Mouse (Mus musculus) Patski (cell line): Measurements from ENCODE around the gene Il20rb. TPM values are rescaled to one million over a fixed set of nuclear protein-coding genes. Genes with fewer than 3 reads are reported as not detected.

ENCODE experiments used
- ATAC-seq: fragments of 100-300 bp; one replicate; pipeline ENCODE4 v1.8.0; 2021
- CTCF ChIA-PET: fragments of 350-600 bp; sonication (Branson Sonifier 250); formaldehyde crosslinking; loops from one replicate; lab custom pipeline; 2022; ENCODE audit warnings: inconsistent platforms; lab: Charles Lee
- POLR2A ChIA-PET: fragments of 350-600 bp; sonication (Branson Sonifier 250); formaldehyde crosslinking; loops from one replicate; lab custom pipeline; 2022; ENCODE audit warnings: antibody characterized with exemption, inconsistent platforms; lab: Charles Lee
- DNase-seq: peaks from one replicate; pipeline ENCODE4 v3.0.0-alpha.2; 2011; ENCODE audit warnings: low read depth, low spot score
- H3K27me3 ChIP-seq: fragments of 371-371 bp; one replicate; pipeline ENCODE4 v1.5.1; 2021
- CTCF ChIP-seq: fragments of 100-300 bp; IDR thresholded peaks from one replicate; pipeline ENCODE4 v1.5.1; 2021
- in situ Hi-C: fragments of 300-500 bp; cut with MboI; formaldehyde crosslinking; loops from 3 replicates; pipeline ENCODE4 v1.11.1; 2018; ENCODE audit warnings: low pct_unique_long_range_greater_than_20kb, mixed read lengths
- polyA plus RNA-seq: library from polyadenylated mRNA; unstranded; gene quantifications from one replicate; pipeline ENCODE4 v1.2.3, GENCODE M21; 2021

Il20rb gene
- polyA plus RNA-seq: 0.59 TPM

DNA sequence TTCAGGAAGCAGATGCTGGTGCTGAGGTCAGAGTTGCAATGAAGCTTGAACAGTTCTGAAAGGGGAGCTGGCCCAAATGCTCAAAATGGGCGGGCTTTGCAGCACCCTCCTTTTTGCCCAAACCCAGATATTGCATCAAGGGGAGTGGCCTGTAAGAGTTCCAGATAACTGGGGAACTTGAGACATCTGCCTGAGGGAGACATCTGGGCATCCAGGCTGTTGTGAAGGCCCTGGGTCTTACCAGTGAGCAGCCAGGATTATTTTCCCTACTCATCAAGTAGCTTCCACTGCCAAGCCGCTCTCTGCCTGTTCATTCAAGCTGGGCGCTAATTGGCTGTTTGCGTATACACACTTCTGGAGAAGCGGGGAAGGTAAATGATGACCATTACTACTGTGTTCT, at the start of gene Il20rb:
Gene Il20rb (minus strand): TSS at position 358 of the 400 bp plus-strand sequence.
- in situ Hi-C loops: no loop called here
- DNase-seq (no peak), ATAC-seq (no peak)
- CTCF ChIA-PET: interaction anchor here (1.3 kb wide), 1 partner anchor 20 kb away, joined by 3 read pairs; no protein-coding TSS in a partner anchor
- TF ChIP-seq CTCF: no peak
- no peaks in the 10 kb centered on the region for H3K27me3 ChIP-seq
- POLR2A ChIA-PET: no interaction called here

DNA sequence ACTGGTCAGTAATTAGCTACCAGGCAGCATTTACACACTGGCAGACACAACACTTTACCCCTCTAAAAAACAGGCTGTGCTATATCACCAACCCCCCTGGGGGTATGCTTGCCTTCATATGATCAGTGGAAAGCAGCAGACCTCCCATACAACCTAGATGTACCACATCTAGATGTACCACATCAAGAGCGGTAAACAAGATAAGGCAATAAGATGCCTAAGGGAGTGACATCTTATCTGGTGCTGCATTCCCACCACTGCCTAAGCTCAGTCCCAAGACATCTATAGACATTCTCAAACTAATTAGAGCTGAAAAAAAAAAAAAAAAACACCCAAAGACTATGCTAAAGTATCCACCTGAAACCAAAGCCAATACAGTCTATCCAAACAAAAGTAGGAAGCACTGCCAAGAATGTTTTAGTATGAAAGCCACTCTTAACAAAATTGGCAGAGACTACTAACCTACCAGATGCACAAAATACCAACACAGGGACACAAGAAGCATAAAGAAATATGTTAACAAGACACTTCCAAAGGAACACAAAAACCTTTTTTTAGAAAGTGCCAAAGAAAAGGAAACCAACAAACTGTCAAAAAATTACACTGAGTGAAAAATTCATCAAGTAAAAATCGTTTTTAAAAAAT, 49.2 kb upstream of the Il20rb start:
- in situ Hi-C loops: no loop called here
- ChIA-PET CTCF (interaction anchor here (0.7 to 1.8 kb wide), 7 partner anchors 9 to 104 kb away, joined by 3 to 5 read pairs (median 3); no protein-coding TSS in a partner anchor), POLR2A (interaction anchor here (0.7 to 1.1 kb wide), 2 partner anchors 107 to 379 kb away, joined by 3 read pairs; no protein-coding TSS in a partner anchor)
- DNase-seq (no peak), ATAC-seq (no peak)
- no peaks in the 10 kb centered on the region for H3K27me3 ChIP-seq
- no peak for TF ChIP-seq CTCF

DNA sequence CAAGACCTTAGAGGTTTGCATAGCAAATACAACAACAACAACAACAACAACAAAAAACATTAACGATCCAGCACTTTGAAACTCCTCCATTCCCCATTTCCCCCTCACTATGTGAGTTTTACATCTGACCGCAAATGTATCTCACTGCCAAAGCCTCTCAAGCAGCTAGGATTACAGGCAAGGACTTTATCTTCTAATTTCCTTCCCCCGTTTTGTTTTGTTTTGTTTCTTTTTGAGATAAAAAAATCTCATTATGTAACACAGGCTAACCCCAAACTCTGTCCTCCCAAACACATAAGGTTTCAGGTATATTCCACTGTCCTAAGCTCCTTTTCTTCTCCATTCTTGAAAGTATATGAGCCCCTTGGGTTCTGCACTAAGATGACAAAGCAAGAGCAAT, 48.1 kb upstream of the Il20rb start:
- ChIA-PET CTCF (interaction anchor here (1.1 to 1.6 kb wide), 2 partner anchors 10 to 14 kb away, joined by 3 to 5 read pairs; no protein-coding TSS in a partner anchor), POLR2A (no interaction called here)
- no peaks in the 10 kb centered on the region for H3K27me3 ChIP-seq
- DNase-seq (no peak), ATAC-seq (no peak)
- in situ Hi-C loops: no loop called here
- TF ChIP-seq CTCF: no peak

DNA sequence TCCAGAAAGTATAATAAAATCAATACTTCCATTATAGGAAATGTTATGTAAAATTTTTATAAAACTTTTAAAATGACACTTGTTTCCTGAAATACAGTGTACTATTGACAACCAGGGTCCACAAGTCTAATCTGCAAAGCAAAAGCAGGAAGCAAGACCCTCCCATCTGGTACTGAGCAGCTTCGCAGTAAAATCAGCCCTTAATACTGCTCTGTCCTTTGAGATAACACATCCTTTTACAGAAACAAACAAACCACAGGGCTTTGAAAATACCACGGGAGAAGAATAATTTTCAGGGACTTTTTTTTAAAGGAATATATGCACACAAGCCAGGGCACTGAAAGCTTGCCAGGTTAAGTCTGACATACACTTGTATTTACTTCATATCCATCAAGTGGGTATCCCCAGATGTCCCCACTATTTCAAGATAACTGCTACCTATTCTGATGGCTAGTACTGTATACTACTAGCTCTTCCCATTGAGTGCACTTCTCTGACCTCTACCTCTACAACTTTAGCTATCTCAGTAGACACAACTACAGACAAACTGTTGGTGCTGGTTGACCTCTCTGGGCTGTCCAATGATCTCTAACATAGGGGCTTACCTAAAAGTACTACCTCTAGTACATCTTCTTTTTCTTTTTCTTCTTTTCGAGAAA, 46.4 kb upstream of the Il20rb start:
- TF ChIP-seq CTCF: no peak
- no peaks in the 10 kb centered on the region for H3K27me3 ChIP-seq
- DNase-seq (no peak), ATAC-seq (no peak)
- in situ Hi-C loops: no loop called here
- POLR2A ChIA-PET: no interaction called here
- CTCF ChIA-PET: interaction anchor here (0.8 to 1.2 kb wide), 2 partner anchors 12 to 110 kb away, joined by 3 to 5 read pairs; no protein-coding TSS in a partner anchor

DNA sequence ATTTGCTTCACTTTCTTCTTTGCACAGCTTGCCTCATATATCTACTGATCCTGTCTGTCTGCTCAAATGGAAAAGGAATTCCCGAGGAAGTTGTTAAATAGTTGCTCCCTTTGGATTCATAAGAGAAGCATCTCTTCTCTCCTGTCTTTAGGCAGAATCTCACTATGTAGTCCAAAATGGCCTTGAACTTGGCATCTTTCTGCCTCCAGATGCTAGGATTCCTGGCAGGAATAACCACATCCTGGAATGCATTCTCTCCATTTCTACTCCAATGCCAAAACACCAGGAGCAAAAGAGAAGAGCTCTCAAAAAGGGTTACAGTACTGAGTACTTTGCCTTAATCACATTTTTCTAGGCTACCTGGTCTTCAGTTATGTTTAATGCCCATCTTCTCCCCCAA, 44.7 kb upstream of the Il20rb start:
- ChIA-PET CTCF (interaction anchor here (1.1 to 1.4 kb wide), 2 partner anchors 11 to 112 kb away, joined by 3 read pairs; no protein-coding TSS in a partner anchor), POLR2A (no interaction called here)
- no peaks in the 10 kb centered on the region for H3K27me3 ChIP-seq
- ATAC-seq (no peak), DNase-seq (no peak)
- TF ChIP-seq CTCF: no peak
- in situ Hi-C loops: no loop called here

DNA sequence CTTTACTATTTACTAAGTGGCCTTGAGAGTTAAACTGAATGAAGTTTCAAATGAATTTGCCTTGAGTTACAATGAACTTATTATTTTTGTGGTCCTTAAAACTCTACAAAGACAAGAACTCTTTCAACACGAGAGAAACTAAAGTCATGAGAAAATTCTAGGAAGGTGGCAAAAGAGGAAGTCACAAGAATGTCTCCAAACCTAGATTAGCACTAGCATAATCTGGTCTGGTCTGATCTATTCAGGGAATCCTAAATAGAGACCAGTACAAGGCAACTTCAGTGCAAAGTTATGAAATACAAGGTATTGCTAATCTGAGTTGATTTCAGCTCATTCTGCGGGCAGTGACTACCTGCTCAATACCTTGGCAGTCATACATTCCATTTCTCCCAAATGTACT, 38.6 kb upstream of the Il20rb start:
- no peaks in the 10 kb centered on the region for H3K27me3 ChIP-seq
- POLR2A ChIA-PET: no interaction called here
- DNase-seq (no peak), ATAC-seq (no peak)
- CTCF ChIA-PET: interaction anchor here (1.3 kb wide), 1 partner anchor 117 kb away, joined by 3 read pairs; no protein-coding TSS in a partner anchor
- TF ChIP-seq CTCF: no peak
- in situ Hi-C loops: loop anchor here (10.0 kb wide), 1 partner anchor 390 kb away; no protein-coding TSS in a partner anchor

DNA sequence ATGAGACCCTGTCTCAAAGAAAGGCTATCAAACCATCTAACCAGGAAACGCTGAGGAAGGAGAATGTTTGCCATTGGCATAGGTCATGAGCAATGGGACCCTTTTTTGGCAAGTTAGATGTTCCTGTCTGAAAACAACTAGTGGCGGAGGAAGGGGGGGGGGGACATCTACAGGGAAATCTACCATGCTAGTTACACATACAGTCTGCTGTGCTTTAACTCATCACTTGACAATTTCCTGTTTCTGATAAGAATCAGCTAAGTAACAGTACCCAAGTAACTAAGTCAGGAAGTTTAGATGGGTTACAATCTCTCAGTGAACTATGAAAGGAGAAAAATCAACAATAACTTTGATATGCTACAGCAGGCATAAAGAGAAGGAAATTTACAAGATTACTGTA, 35.4 kb upstream of the Il20rb start:
- DNase-seq: no peak
- no peak for TF ChIP-seq CTCF
- in situ Hi-C loops: loop anchor here (10.0 kb wide), 1 partner anchor 393 kb away; no protein-coding TSS in a partner anchor
- no peaks in the 10 kb centered on the region for H3K27me3 ChIP-seq
- POLR2A ChIA-PET: no interaction called here
- ATAC-seq: no peak
- CTCF ChIA-PET: no interaction called here

DNA sequence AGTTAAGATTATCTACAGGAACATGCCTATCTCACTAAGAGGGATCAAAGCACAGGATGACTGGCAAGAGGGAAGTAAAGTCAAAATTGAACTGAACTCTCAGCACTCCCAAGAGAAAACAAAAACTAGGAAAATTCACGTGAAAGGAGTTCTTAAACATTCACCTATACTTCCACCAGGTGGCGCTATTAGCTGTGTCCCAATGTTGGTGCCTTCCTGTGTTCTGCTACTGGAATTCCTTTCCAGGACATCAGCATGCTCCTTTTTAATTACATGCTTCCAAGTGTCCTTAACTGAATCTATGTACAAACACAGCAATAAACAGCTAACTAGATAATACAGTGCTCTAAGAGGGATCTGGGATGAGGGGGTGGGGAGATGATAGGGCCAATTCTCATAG, 34.0 kb upstream of the Il20rb start:
- TF ChIP-seq CTCF: peak; percentile 78
- ChIA-PET CTCF (interaction anchor here (0.7 to 1.8 kb wide), 13 partner anchors 10 to 430 kb away, joined by 3 to 18 read pairs (median 4); partner anchors contain the start of gene Nck1), POLR2A (interaction anchor here (0.7 to 1.1 kb wide), 3 partner anchors 23 to 122 kb away, joined by 3 to 6 read pairs (median 3); no protein-coding TSS in a partner anchor)
- DNase-seq: no peak
- no peak for ATAC-seq
- in situ Hi-C loops: loop anchor here (10.0 kb wide), 1 partner anchor 394 kb away; no protein-coding TSS in a partner anchor
- no peaks in the 10 kb centered on the region for H3K27me3 ChIP-seq

DNA sequence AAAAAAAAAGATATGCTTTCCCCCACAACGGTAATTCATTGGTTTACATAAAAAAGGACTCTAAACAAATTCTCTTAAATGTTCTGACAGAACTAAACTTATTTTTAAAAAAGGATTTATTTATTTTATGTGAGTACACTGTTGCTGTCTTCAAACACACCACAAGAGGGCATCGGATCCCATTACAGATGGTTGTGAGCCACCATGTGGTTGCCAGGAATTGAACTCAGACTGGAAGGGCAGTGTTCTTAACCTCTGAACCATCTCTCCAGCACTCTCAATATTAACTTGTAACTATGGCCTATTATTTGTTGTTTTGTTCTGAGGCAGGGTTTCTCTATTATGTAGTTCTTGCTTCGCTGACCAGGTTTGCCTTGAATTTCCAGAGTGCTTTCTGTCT, 33.4 kb upstream of the Il20rb start:
- in situ Hi-C loops: loop anchor here (10.0 kb wide), 1 partner anchor 395 kb away; no protein-coding TSS in a partner anchor
- H3K27me3 ChIP-seq: no peaks in the 10 kb centered on the region
- peak; percentile 62 for TF ChIP-seq CTCF
- ATAC-seq (no peak), DNase-seq (no peak)
- POLR2A ChIA-PET: interaction anchor here (0.7 kb wide), 1 partner anchor 51 kb away, joined by 3 read pairs; no protein-coding TSS in a partner anchor
- CTCF ChIA-PET: interaction anchor here (1.0 to 1.8 kb wide), 7 partner anchors 9 to 430 kb away, joined by 3 to 18 read pairs (median 6); partner anchors contain the start of gene Nck1

DNA sequence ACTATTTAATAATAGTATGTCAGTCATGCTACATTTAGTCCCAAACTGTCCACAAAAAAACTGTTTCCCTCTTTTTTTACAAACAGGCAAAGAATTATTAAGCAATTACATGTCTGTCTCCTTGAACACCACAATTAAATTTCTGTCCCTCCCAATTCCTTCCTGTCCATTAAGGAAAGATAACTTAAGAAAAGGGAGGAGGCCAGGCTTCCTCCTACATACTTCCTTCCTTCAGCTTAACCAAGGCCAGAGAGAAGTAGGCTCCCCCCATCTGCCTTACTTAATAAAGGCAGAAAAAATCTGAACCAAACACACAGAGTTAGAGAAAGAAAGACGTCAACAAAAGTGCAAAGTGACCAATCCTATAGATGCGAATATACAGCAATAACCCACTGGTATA, 21.0 kb upstream of the Il20rb start:
- ChIA-PET CTCF (interaction anchor here (1.1 to 2.6 kb wide), 3 partner anchors 13 to 136 kb away, joined by 3 to 6 read pairs (median 5); no protein-coding TSS in a partner anchor), POLR2A (no interaction called here)
- no peak for DNase-seq
- no peak for TF ChIP-seq CTCF
- ATAC-seq: no peak
- no peaks in the 10 kb centered on the region for H3K27me3 ChIP-seq
- in situ Hi-C loops: no loop called here
